Mouse (Mus musculus) left cerebral cortex, adult 9 months (tissue): ENCODE measurements at regions not wholly inside any gene's neighbourhood (a gene's known extent, or its start where the extent isn't known, plus 50 kb on each side); places are given as distances from the start of the nearest gene placed in this dataset.
A peak's percentile ranks its signal among the peaks of the same experiment; 100 is the strongest.

ENCODE experiments used
- DNase-seq, 2 experiments: peaks; one replicate each; pipeline ENCODE4 v3.0.0; 2022; ENCODE audit warnings: low spot score in 2 of 2

- DNase-seq: no peak
These were observed 229.1 kb upstream of the G2e3 start for GRCm38 (mm10) chr12:51118781-51119180.

- DNase-seq: peak; percentile 70 to 92
These were observed 229.7 kb upstream of the G2e3 start for GRCm38 (mm10) chr12:51118021-51118694.

DNA sequence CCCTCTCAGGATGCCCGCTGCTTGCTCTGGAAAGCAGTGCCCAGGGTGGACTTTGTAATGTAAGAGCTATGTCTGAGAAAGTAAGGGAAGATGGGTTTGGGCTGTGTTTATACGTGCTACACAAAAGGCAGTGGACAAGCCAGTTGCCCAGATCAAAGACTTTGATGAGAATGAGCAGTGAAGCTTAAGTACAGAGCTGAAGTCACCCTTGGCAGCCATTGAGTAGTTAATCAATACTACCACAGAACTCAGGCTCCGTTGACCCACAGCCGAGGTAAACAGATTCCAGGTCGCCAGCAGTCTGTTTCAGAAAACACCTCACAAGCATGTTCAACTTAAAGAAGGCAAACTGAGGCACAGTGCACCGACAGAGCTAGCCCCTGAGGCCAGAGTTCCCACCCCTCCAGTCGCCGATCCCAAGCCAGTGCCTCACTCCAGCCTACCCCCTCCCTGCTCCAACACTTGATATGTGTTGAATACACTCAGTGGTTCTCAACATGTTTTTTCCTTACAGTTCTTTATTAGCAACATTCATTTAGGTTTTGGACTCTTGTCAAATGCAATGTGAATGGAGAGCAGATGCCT, 230.3 kb upstream of the G2e3 start:
- DNase-seq: no peak

DNA sequence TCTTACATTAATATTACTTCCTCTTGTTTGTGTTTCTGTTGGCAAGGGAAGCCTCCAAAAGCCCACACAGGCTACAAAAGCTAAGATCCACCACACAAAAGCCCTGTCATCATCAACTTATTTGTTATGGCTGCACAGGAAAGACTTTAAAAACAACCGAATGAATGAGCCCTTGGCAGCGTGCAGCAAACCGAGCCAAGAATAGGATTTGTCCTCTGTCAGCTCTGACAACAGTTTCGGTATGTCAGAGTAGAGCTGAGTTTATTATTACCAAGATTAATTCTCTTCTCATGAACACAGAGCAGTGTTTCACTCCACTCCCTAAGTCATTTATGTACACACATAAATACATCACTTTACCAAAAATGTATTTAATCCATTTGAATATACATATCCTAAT, 236.1 kb upstream of the G2e3 start:
- DNase-seq: no peak

- DNase-seq: peak; percentile 15 to 54
These were observed 239.8 kb upstream of the G2e3 start for GRCm38 (mm10) chr12:51108044-51108443.

DNA sequence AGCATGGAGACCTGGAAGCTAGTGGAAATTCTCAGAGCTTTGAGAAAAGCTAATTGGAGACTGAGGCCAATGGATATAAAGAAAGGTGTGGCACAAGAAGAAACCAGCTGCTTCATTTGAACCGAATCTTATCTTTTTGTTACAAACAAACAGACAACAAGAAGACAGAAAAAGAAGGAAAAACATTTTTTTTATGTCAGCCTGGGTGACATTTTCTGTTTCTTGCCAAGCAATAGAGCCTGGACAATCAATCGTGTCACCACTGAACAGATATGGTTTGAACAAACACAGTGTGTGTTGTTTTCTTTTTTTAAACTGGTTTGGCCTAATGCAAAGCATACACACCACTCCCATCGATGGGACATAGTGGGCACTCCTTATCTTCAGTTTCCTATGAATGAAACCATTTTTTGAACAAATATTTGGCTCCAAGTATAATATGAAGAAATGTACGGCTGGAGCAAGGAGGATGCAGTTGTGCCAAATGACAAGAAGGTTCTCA, 244.3 kb upstream of the G2e3 start:
- no peak for DNase-seq

- DNase-seq: no peak
These were observed 246.2 kb upstream of the G2e3 start for GRCm38 (mm10) chr12:51101636-51102035.

DNA sequence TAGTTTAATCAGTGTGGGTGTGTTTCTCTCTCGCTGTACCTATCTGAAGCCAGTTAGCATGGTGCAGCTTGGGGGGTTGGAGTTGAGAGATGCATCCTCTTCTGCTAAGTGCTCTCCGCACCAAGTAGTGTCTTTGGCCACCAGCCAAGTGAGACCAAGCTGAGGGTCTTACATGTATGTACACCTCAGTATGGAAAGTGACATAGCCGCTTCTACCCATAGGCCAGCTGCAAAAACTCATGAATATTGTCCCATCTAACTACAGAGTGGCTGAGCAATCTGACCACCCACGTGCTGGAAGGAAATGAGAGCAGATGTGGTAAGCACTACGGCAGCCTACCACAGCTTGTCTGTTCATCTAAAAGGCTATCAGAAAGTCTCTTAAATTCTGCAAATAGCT, 247.0 kb upstream of the G2e3 start:
- peak in 1 of 2 experiments; percentile 43 for DNase-seq

- no peak for DNase-seq
These were observed 251.9 kb upstream of the G2e3 start for GRCm38 (mm10) chr12:51095974-51096373.

GRCm38 (mm10) chr12:51089324-51089723, 258.5 kb upstream of the G2e3 start:
- DNase-seq: no peak

DNA sequence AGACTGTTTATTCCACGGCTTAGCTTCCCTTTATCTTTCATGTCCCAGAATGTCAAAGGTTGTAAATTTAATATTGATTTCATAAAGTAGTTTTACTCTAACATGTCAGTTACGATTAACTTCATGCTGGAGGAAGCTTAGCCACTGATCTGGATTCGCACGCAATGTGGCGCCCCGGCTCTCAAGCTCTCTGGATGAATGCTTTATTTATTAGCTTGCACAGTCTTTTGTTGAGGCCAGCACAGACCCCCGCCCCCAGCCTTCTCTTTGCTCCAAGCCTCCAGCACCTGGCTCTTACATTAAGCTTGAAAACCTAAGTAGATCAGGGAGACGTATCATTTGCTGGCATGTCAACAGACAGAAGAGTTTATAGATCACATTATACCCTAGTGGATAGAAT, 266.1 kb upstream of the G2e3 start:
- no peak for DNase-seq

GRCm38 (mm10) chr12:51073503-51073902, 274.4 kb upstream of the G2e3 start:
- no peak for DNase-seq

GRCm38 (mm10) chr12:51060931-51061330, 286.9 kb upstream of the G2e3 start:
- no peak for DNase-seq

- peak in 1 of 2 experiments; percentile 21 for DNase-seq
These were observed 289.3 kb upstream of the G2e3 start for GRCm38 (mm10) chr12:51058569-51058968.

DNA sequence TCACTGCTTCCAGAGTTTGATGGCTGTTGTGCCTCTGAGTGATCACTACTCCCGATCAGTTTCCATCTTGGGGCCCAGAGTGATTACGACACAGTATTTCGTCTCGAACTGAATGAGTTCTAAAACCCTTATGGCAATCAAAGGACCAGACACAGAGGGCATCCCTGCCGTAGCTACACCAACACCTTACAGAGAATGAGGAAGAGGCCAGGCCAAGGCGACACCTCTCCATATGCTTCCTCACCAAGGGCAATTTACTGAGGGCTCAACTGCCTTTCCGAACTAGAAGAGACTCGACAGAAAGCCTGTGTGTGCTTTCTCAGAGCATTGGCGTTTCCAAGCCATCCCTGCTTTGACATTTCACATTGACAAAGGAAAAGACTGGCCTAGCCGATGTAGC, 289.8 kb upstream of the G2e3 start:
- no peak for DNase-seq

- no peak for DNase-seq
These were observed 300.7 kb upstream of the G2e3 start for GRCm38 (mm10) chr12:51047116-51047515.

- DNase-seq: no peak
These were observed 302.4 kb upstream of the G2e3 start for GRCm38 (mm10) chr12:51045437-51045836.

DNA sequence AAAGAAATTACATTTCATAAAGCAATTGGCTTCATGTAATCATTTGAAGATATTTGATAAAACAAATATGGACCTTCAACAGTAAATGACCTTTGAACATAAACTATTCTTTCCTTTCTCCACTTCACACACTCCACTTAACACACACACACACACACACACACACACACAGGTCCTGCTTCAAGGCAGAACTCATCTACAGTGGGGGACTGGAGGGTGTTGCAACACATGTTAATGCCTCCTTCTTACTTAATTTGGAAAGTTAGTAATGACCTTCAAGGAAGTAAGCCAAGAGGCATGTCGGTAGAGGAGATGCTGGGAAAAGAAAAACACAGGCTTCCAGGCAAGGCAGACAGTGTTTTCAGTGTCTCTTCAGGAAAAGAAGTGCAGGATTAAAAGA, 302.8 kb upstream of the G2e3 start:
- no peak for DNase-seq

- DNase-seq: no peak
These were observed 315.7 kb upstream of the G2e3 start for GRCm38 (mm10) chr12:51032193-51032592.

DNA sequence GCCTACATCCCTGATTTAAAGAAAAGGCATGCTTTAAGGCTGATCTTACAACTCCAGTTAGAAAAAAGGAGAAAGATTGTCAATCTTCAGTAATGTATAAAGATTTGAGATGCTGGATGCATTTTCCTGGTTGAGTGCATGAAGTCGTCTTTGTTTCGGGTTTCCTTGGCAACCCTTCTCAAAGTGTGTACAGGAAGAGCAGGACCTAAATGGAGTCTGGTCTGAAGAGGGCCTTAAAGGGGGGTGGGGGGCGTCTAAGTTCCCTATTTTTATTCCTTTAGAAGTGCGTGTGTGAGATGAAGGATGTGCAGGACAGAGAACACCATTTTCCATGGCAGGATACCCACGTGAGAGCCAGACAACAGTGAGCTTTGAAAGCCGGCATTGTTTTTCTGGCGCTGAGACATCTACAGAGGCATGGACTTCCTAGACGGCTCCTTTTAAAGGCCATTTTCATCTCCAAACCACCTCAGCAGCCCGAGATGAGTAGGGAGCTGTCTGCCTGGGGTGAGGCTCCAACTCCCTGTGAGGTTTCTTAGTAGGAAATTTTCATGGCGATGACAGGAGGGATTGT, 319.2 kb upstream of the G2e3 start:
- DNase-seq: no peak

GRCm38 (mm10) chr12:51026046-51026445, 321.8 kb upstream of the G2e3 start:
- no peak for DNase-seq

DNA sequence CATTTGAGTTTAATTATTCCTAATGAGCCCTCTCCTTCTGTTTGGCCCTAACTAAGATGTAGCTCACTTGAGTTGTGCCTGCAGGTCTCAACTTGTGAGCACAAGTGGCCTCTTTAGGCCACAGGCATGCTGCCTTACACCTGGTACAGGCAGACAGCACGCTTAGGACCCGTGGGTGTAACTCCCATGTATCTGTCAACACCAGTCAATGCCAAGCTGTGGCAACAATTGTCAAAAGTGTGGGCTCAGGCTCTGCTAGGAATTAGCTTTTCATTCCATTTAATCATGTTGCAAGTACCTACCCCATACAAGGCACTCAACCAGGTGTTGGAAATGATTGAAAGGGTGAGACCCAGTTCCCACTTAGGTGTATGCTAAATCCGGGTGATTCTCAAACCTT, 322.3 kb upstream of the G2e3 start:
- DNase-seq: no peak

DNA sequence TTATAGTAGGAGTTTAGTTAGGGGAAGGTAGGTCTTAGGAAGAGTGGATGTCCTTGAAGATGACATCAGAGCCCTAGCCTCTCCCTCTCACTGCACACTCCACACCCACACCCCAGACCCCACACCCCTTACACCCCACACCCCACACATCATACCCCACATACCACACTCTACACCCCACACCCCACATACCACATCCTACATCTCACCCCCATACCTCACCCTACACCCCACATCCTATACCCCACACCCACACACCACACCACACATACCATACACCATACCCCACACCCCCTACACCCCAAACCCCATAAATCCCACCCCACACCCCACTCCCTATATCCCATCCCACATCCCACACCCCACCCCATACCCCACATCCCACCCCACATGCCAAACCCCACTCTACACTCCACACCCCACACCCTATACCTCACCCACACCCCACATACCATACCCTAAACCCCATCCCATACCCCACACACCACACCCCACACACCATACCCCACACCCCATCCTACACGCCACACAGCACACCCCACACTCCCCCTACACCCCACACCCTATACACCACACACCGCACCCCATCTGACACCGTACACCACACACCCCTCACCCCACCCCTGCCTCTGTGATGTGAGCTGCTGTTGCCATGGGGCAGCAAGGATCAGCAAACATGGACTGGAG, 323.7 kb upstream of the G2e3 start:
- no peak for DNase-seq
